Mouse (Mus musculus): ENCODE measurements around the gene Mrgprh. TPM values are rescaled to one million over a fixed set of nuclear protein-coding genes. Genes with fewer than 3 reads are reported as not detected.

Mrgprh gene
- polyA plus RNA-seq (2012; ENCODE audit: insufficient read depth, insufficient read length, low replicate concordance, missing spikeins) = not detected in 2 replicates

- 82% methylated on average over 5 of the region's 5 CpGs for WGBS
- H3K4me3 ChIP-seq (ENCODE audit: insufficient read depth, low read depth, low read length) = no peak within 1 kb of the TSS
- no peak for TF ChIP-seq POLR2A (IDR thresholded peaks at IDR 0.05; ENCODE audit: insufficient read depth, low read depth, low read length)
- TF ChIP-seq CTCF (IDR thresholded peaks at IDR 0.05; ENCODE audit: insufficient read depth, low read depth, low read length) = no peak
Observed at GRCm38 (mm10) chr17:12875734-12876133, at the start of gene Mrgprh. TSS of gene Mrgprh (plus strand) at chr17:12876034.

GRCm38 (mm10) chr17:12830351-12830750 is 45.5 kb upstream of the Mrgprh start:
- WGBS = 80% methylated on average over 5 of the region's 5 CpGs
- Histone ChIP-seq H3K4me1 (ENCODE audit: control insufficient read depth, insufficient read depth, low read length) (no peaks in the 10 kb centered on the region; the same call in 1 of the 2 replicates), H3K4me3 (ENCODE audit: insufficient read depth, low read depth, low read length) (no peak overlapping the region), H3K27ac (ENCODE audit: insufficient read depth, low read depth, low read length) (no peak overlapping the region)
- TF ChIP-seq POLR2A (IDR thresholded peaks at IDR 0.05; ENCODE audit: insufficient read depth, low read depth, low read length) (no peak), CTCF (IDR thresholded peaks at IDR 0.05; ENCODE audit: insufficient read depth, low read depth, low read length) (no peak)

More at GRCm38 (mm10) chr17:12875734-12876133, at the start of gene Mrgprh:
- Histone ChIP-seq H3K4me1 (ENCODE audit: control insufficient read depth, insufficient read depth, low read length) (peaks cover 20% of the 10 kb centered on the region), H3K27ac (ENCODE audit: insufficient read depth, low read depth, low read length) (no peak within 1 kb of the TSS)

- WGBS = 47% methylated on average over 3 of the region's 3 CpGs
- H3K27ac ChIP-seq (ENCODE audit: insufficient read depth, low read depth, low read length) = no peak overlapping the region
- no peak overlapping the region for H3K4me3 ChIP-seq (ENCODE audit: insufficient read depth, low read depth, low read length)
- H3K4me1 ChIP-seq (ENCODE audit: control insufficient read depth, insufficient read depth, low read length) = no peaks in the 10 kb centered on the region; the same call in 1 of the 2 replicates
- no peak for TF ChIP-seq CTCF (IDR thresholded peaks at IDR 0.05; ENCODE audit: insufficient read depth, low read depth, low read length)
- no peak for TF ChIP-seq POLR2A (IDR thresholded peaks at IDR 0.05; ENCODE audit: insufficient read depth, low read depth, low read length)
Observed at GRCm38 (mm10) chr17:12832231-12832630, 43.6 kb upstream of the Mrgprh start.

GRCm38 (mm10) chr17:12832657-12833056 is 43.2 kb upstream of the Mrgprh start:
- H3K4me1 ChIP-seq (ENCODE audit: control insufficient read depth, insufficient read depth, low read length) = no peaks in the 10 kb centered on the region; the same call in 1 of the 2 replicates
- no peak overlapping the region for H3K4me3 ChIP-seq (ENCODE audit: insufficient read depth, low read depth, low read length)
- WGBS = 97% methylated on average over 4 of the region's 4 CpGs
- TF ChIP-seq POLR2A (IDR thresholded peaks at IDR 0.05; ENCODE audit: insufficient read depth, low read depth, low read length) (no peak), CTCF (IDR thresholded peaks at IDR 0.05; ENCODE audit: insufficient read depth, low read depth, low read length) (no peak)
- H3K27ac ChIP-seq (ENCODE audit: insufficient read depth, low read depth, low read length) = no peak overlapping the region

- H3K4me3 ChIP-seq (ENCODE audit: insufficient read depth, low read depth, low read length) = no peak overlapping the region
- 85% methylated on average over 3 of the region's 3 CpGs for WGBS
- TF ChIP-seq POLR2A (IDR thresholded peaks at IDR 0.05; ENCODE audit: insufficient read depth, low read depth, low read length) = no peak
- TF ChIP-seq CTCF (IDR thresholded peaks at IDR 0.05; ENCODE audit: insufficient read depth, low read depth, low read length) = no peak
- no peak overlapping the region for H3K27ac ChIP-seq (ENCODE audit: insufficient read depth, low read depth, low read length)
- no peaks in the 10 kb centered on the region; the same call in 1 of the 2 replicates for H3K4me1 ChIP-seq (ENCODE audit: control insufficient read depth, insufficient read depth, low read length)
Observed at GRCm38 (mm10) chr17:12834317-12834716, 41.5 kb upstream of the Mrgprh start.

GRCm38 (mm10) chr17:12834826-12835225 is 41.0 kb upstream of the Mrgprh start:
- H3K27ac ChIP-seq (ENCODE audit: insufficient read depth, low read depth, low read length) = no peak overlapping the region
- 63% methylated on average over 3 of the region's 3 CpGs for whole genome bisulfite sequencing
- TF ChIP-seq CTCF (IDR thresholded peaks at IDR 0.05; ENCODE audit: insufficient read depth, low read depth, low read length) = no peak
- no peak for TF ChIP-seq POLR2A (IDR thresholded peaks at IDR 0.05; ENCODE audit: insufficient read depth, low read depth, low read length)
- H3K4me1 ChIP-seq (ENCODE audit: control insufficient read depth, insufficient read depth, low read length) = no peaks in the 10 kb centered on the region; the same call in 1 of the 2 replicates
- no peak overlapping the region for H3K4me3 ChIP-seq (ENCODE audit: insufficient read depth, low read depth, low read length)

- no peak overlapping the region for H3K27ac ChIP-seq (ENCODE audit: insufficient read depth, low read depth, low read length)
- 94% methylated on average over 5 of the region's 5 CpGs for WGBS
- H3K4me3 ChIP-seq (ENCODE audit: insufficient read depth, low read depth, low read length) = no peak overlapping the region
- H3K4me1 ChIP-seq (ENCODE audit: control insufficient read depth, insufficient read depth, low read length) = no peaks in the 10 kb centered on the region; the same call in 1 of the 2 replicates
- TF ChIP-seq POLR2A (IDR thresholded peaks at IDR 0.05; ENCODE audit: insufficient read depth, low read depth, low read length) = no peak
- no peak for TF ChIP-seq CTCF (IDR thresholded peaks at IDR 0.05; ENCODE audit: insufficient read depth, low read depth, low read length)
Observed at GRCm38 (mm10) chr17:12835738-12836137, 40.1 kb upstream of the Mrgprh start.

- Histone ChIP-seq H3K4me1 (ENCODE audit: control insufficient read depth, insufficient read depth, low read length) (0 out of 2 replicates have a peak, but pooled peaks cover 2% of the 10 kb centered on the region), H3K27ac (ENCODE audit: insufficient read depth, low read depth, low read length) (no peak overlapping the region), H3K4me3 (ENCODE audit: insufficient read depth, low read depth, low read length) (no peak overlapping the region)
- WGBS = 55% methylated on average over 10 of the region's 10 CpGs
- no peak for TF ChIP-seq POLR2A (IDR thresholded peaks at IDR 0.05; ENCODE audit: insufficient read depth, low read depth, low read length)
- no peak for TF ChIP-seq CTCF (IDR thresholded peaks at IDR 0.05; ENCODE audit: insufficient read depth, low read depth, low read length)
Observed at GRCm38 (mm10) chr17:12839475-12840267, 36.2 kb upstream of the Mrgprh start.

- H3K27ac ChIP-seq (ENCODE audit: insufficient read depth, low read depth, low read length) = no peak overlapping the region
- 90% methylated on average over 6 of the region's 6 CpGs for WGBS
- peaks cover 11% of the 10 kb centered on the region; the same call in 1 of the 2 replicates for H3K4me1 ChIP-seq (ENCODE audit: control insufficient read depth, insufficient read depth, low read length)
- TF ChIP-seq CTCF (IDR thresholded peaks at IDR 0.05; ENCODE audit: insufficient read depth, low read depth, low read length) (no peak), POLR2A (IDR thresholded peaks at IDR 0.05; ENCODE audit: insufficient read depth, low read depth, low read length) (no peak)
- no peak overlapping the region for H3K4me3 ChIP-seq (ENCODE audit: insufficient read depth, low read depth, low read length)
Observed at GRCm38 (mm10) chr17:12843826-12844225, 32.0 kb upstream of the Mrgprh start.
